Mouse (Mus musculus) limb, embryonic 14.5 days (tissue): ENCODE data around the gene Tmem183a. TPM values are rescaled to one million over a fixed set of nuclear protein-coding genes. Genes with fewer than 3 reads are reported as not detected.

Experiments used
- ATAC-seq: fragments of 200-750 bp; cut with Nextera tagmentation; 2 replicates; pipeline ENCODE4 v1.8.0; 2017; ENCODE audit warnings: low read depth, moderate number of reproducible peaks, moderate TSS enrichment; ENCODE audit not compliant: low FRiP score
- DNase-seq: peaks from one replicate; pipeline ENCODE4 v3.0.0-alpha.2; 2015; ENCODE audit warnings: low spot score
- H3K27ac ChIP-seq: fragments of 300-500 bp; sonication (generic); replicated peaks from 2 replicates; pipeline ENCODE4 v1.5.1; 2014; ENCODE audit warnings: low read depth, mild to moderate bottlenecking, low read length, moderate library complexity, mixed read lengths
- H3K27me3 ChIP-seq: fragments of 300-500 bp; sonication (generic); 2 replicates; pipeline ENCODE4 v1.6.1; 2014; ENCODE audit warnings: low read length, mixed read lengths; ENCODE audit not compliant: control insufficient read depth, insufficient read depth
- H3K36me3 ChIP-seq: fragments of 300-500 bp; sonication (generic); 2 replicates; pipeline ENCODE4 v1.6.1; 2014; ENCODE audit warnings: mild to moderate bottlenecking, low read length, moderate library complexity, mixed read lengths; ENCODE audit not compliant: control insufficient read depth, insufficient read depth
- H3K4me1 ChIP-seq: fragments of 300-500 bp; sonication (generic); 2 replicates; pipeline ENCODE4 v1.6.1; 2014; ENCODE audit warnings: antibody characterized with exemption, low read length, mixed read lengths; ENCODE audit not compliant: control insufficient read depth, insufficient read depth
- H3K4me2 ChIP-seq: fragments of 300-500 bp; sonication (generic); replicated peaks from 2 replicates; pipeline ENCODE4 v1.6.1; 2014; ENCODE audit warnings: low read depth, mild to moderate bottlenecking, low read length, moderate library complexity; ENCODE audit not compliant: severe bottlenecking
- H3K4me3 ChIP-seq: fragments of 300-500 bp; sonication (generic); replicated peaks from 2 replicates; pipeline ENCODE4 v1.5.1; 2014; ENCODE audit warnings: low read length
- H3K9ac ChIP-seq: fragments of 300-500 bp; sonication (generic); 2 replicates; pipeline ENCODE4 v1.6.1; 2014; ENCODE audit warnings: mild to moderate bottlenecking, low read depth, low read length, moderate library complexity; ENCODE audit not compliant: severe bottlenecking
- H3K9me3 ChIP-seq: fragments of 300-500 bp; sonication (generic); 2 replicates; pipeline ENCODE4 v1.6.1; 2016; ENCODE audit warnings: low read length; ENCODE audit not compliant: control insufficient read depth
- POLR2A ChIP-seq: fragments of 200-500 bp; IDR thresholded peaks from 2 replicates; pipeline ENCODE4 v1.8.0; 2012; ENCODE audit warnings: inconsistent platforms, mild to moderate bottlenecking, moderate library complexity, borderline replicate concordance; ENCODE audit not compliant: insufficient read depth, insufficient read length; ENCODE audit errors: extremely low read depth
- WGBS: fragments of 180-500 bp; shearing (Covaris S2); extraction: QIAGEN DNeasy Blood & Tissue Kit; methylation state at CpG from one replicate; pipeline ENCODE4 v1.1.7; 2014; 5-methylcytosine and 5-hydroxymethylcytosine counted together
- polyA plus RNA-seq, 2 experiments: library from polyadenylated mRNA; depleted of rRNA in 1 of 2; stranded (reverse) in 1 of 2; unstranded in 1 of 2; fragments of >200 nt; fragmentation: Nextera tagmentation in 1 of 2; extraction: Ambion mirVana in 1 of 2; gene quantifications; 2 replicates each; pipeline versions ENCODE4 v1.2.1 to v1.2.3; 2012 to 2014

The Tmem183a gene
- polyA plus RNA-seq, 2 experiments, result 77.8 to 83.0 TPM

GRCm38 (mm10) chr1:134307409-134307808 is 54.4 kb downstream of the Tmem183a start:
- Histone ChIP-seq H3K4me3 (no peak overlapping the region), H3K4me2 (no peak overlapping the region), H3K4me1 (peaks cover 7% of the 10 kb centered on the region), H3K36me3 (0 out of 2 replicates have a peak, but pooled peaks cover 4% of the 10 kb centered on the region), H3K9me3 (no peaks in the 10 kb centered on the region), H3K27me3 (no peaks in the 10 kb centered on the region), H3K27ac (no peak overlapping the region), H3K9ac (no peak overlapping the region)
- ATAC-seq (peak; percentile 76), DNase-seq (peak; percentile 40)
- WGBS, result 67% methylated on average over 10 of the region's 10 CpGs
- no peak for TF ChIP-seq POLR2A

GRCm38 (mm10) chr1:134304940-134305339 is 56.8 kb downstream of the Tmem183a start:
- H3K9me3 ChIP-seq, result no peaks in the 10 kb centered on the region
- no peak overlapping the region for H3K27ac ChIP-seq
- peaks cover 9% of the 10 kb centered on the region for H3K4me1 ChIP-seq
- H3K36me3 ChIP-seq, result no peaks in the 10 kb centered on the region
- H3K9ac ChIP-seq, result no peak overlapping the region
- DNase-seq, result no peak
- 90% methylated on average over 9 of the region's 9 CpGs for WGBS
- H3K27me3 ChIP-seq, result peaks cover 2% of the 10 kb centered on the region
- H3K4me3 ChIP-seq, result no peak overlapping the region
- no peak overlapping the region for H3K4me2 ChIP-seq
- TF ChIP-seq POLR2A, result no peak
- ATAC-seq, result no peak

- 40% methylated on average over 8 of the region's 8 CpGs for WGBS
- H3K9ac ChIP-seq, result no peak overlapping the region
Observed at GRCm38 (mm10) chr1:134302568-134303238, 59.1 kb downstream of the Tmem183a start.

GRCm38 (mm10) chr1:134298636-134299411 is 63.0 kb downstream of the Tmem183a start:
- Histone ChIP-seq H3K4me1 (peaks cover 15% of the 10 kb centered on the region), H3K4me2 (peak overlapping the region; percentile 93), H3K27ac (no peak overlapping the region), H3K4me3 (peak overlapping the region; percentile 48), H3K36me3 (0 out of 2 replicates have a peak, but pooled peaks cover 3% of the 10 kb centered on the region), H3K9me3 (no peaks in the 10 kb centered on the region), H3K9ac (peak overlapping the region; percentile 64), H3K27me3 (peaks cover 14% of the 10 kb centered on the region)
- TF ChIP-seq POLR2A, result no peak
- 5% methylated on average over 39 of the region's 59 CpGs for WGBS
- ATAC-seq, result 0 out of 2 replicates have a peak, but pooled peaks have one; percentile 23
- DNase-seq, result peak; percentile 54

More at GRCm38 (mm10) chr1:134302568-134303238, 59.1 kb downstream of the Tmem183a start:
- DNase-seq (peak; percentile 56), ATAC-seq (peak; percentile 69; the same call in 1 of the 2 replicates)
- H3K4me2 ChIP-seq, result no peak overlapping the region
- peaks cover 15% of the 10 kb centered on the region for H3K4me1 ChIP-seq
- no peak for TF ChIP-seq POLR2A
- no peak overlapping the region for H3K4me3 ChIP-seq
- peak overlapping the region; percentile 53 for H3K27ac ChIP-seq
- peaks cover 14% of the 10 kb centered on the region for H3K27me3 ChIP-seq
- H3K9me3 ChIP-seq, result no peaks in the 10 kb centered on the region
- 0 out of 2 replicates have a peak, but pooled peaks cover 3% of the 10 kb centered on the region for H3K36me3 ChIP-seq

GRCm38 (mm10) chr1:134297265-134297664 is 64.5 kb downstream of the Tmem183a start:
- no peak overlapping the region for H3K4me3 ChIP-seq
- H3K4me2 ChIP-seq, result no peak overlapping the region
- H3K9me3 ChIP-seq, result no peaks in the 10 kb centered on the region
- peaks cover 14% of the 10 kb centered on the region for H3K27me3 ChIP-seq
- 88% methylated on average over 8 of the region's 8 CpGs for WGBS
- H3K9ac ChIP-seq, result no peak overlapping the region
- TF ChIP-seq POLR2A, result no peak
- ATAC-seq, result no peak
- peaks cover 10% of the 10 kb centered on the region for H3K4me1 ChIP-seq
- DNase-seq, result no peak
- no peak overlapping the region for H3K27ac ChIP-seq
- H3K36me3 ChIP-seq, result 0 out of 2 replicates have a peak, but pooled peaks cover 3% of the 10 kb centered on the region

Other genes with a start within 250 kb of the Tmem183a start
- 12.3 and 12.9 TPM in 2 replicates for gene Chil1, start 179.8 kb downstream of the Tmem183a start, polyA plus RNA-seq (2012; rRNA removed)
- 13.6 and 16.3 TPM in 2 replicates for gene Chil1, start 179.8 kb downstream of the Tmem183a start, polyA plus RNA-seq (2014; fragmentation: Nextera tagmentation; extraction: Ambion mirVana)
- gene Mybph, start 168.5 kb downstream of the Tmem183a start, polyA plus RNA-seq (2012; rRNA removed), result 92.6 and 110 TPM in 2 replicates
- gene Mybph, start 168.5 kb downstream of the Tmem183a start, polyA plus RNA-seq (2014; fragmentation: Nextera tagmentation; extraction: Ambion mirVana), result 93.0 and 115 TPM in 2 replicates
- gene Adora1, start 126.5 kb downstream of the Tmem183a start, polyA plus RNA-seq (2012; rRNA removed), result 2.0 and 3.6 TPM in 2 replicates
- 1.4 and 2.0 TPM in 2 replicates for gene Adora1, start 126.5 kb downstream of the Tmem183a start, polyA plus RNA-seq (2014; fragmentation: Nextera tagmentation; extraction: Ambion mirVana)
- 162 and 165 TPM in 2 replicates for gene Myog, start 72.0 kb downstream of the Tmem183a start, polyA plus RNA-seq (2012; rRNA removed)
- gene Myog, start 72.0 kb downstream of the Tmem183a start, polyA plus RNA-seq (2014; fragmentation: Nextera tagmentation; extraction: Ambion mirVana), result 118 and 149 TPM in 2 replicates
- gene Ppfia4, start 29.1 kb downstream of the Tmem183a start, polyA plus RNA-seq (2012; rRNA removed), result 32.3 and 38.9 TPM in 2 replicates
- 10.1 and 10.9 TPM in 2 replicates for gene Ppfia4, start 29.1 kb downstream of the Tmem183a start, polyA plus RNA-seq (2014; fragmentation: Nextera tagmentation; extraction: Ambion mirVana)
- gene 4933406M09Rik, start 24.0 kb upstream of the Tmem183a start, polyA plus RNA-seq (2012; rRNA removed), result not detected in 2 replicates
- gene 4933406M09Rik, start 24.0 kb upstream of the Tmem183a start, polyA plus RNA-seq (2014; fragmentation: Nextera tagmentation; extraction: Ambion mirVana), result not detected in 2 replicates
- 43.0 and 46.0 TPM in 2 replicates for gene Cyb5r1, start 43.6 kb upstream of the Tmem183a start, polyA plus RNA-seq (2012; rRNA removed)
- gene Cyb5r1, start 43.6 kb upstream of the Tmem183a start, polyA plus RNA-seq (2014; fragmentation: Nextera tagmentation; extraction: Ambion mirVana), result 28.6 and 31.8 TPM in 2 replicates
- 74.9 and 82.9 TPM in 2 replicates for gene Adipor1, start 53.4 kb upstream of the Tmem183a start, polyA plus RNA-seq (2012; rRNA removed)
- 92.1 and 97.6 TPM in 2 replicates for gene Adipor1, start 53.4 kb upstream of the Tmem183a start, polyA plus RNA-seq (2014; fragmentation: Nextera tagmentation; extraction: Ambion mirVana)
- 19.3 and 21.4 TPM in 2 replicates for gene Klhl12, start 93.6 kb upstream of the Tmem183a start, polyA plus RNA-seq (2012; rRNA removed)
- gene Klhl12, start 93.6 kb upstream of the Tmem183a start, polyA plus RNA-seq (2014; fragmentation: Nextera tagmentation; extraction: Ambion mirVana), result 21.6 and 23.7 TPM in 2 replicates
- 25.2 and 26.5 TPM in 2 replicates for gene Rabif, start 132.7 kb upstream of the Tmem183a start, polyA plus RNA-seq (2012; rRNA removed)
- 39.8 and 44.3 TPM in 2 replicates for gene Rabif, start 132.7 kb upstream of the Tmem183a start, polyA plus RNA-seq (2014; fragmentation: Nextera tagmentation; extraction: Ambion mirVana)
- gene Mgat4e, start 187.7 kb upstream of the Tmem183a start, polyA plus RNA-seq (2012; rRNA removed), result 0.10 and 0.15 TPM in 2 replicates
- gene Mgat4e, start 187.7 kb upstream of the Tmem183a start, polyA plus RNA-seq (2014; fragmentation: Nextera tagmentation; extraction: Ambion mirVana), result not detected in 2 replicates
- 38.1 TPM in 2 replicates for gene Kdm5b, start 198.2 kb upstream of the Tmem183a start, polyA plus RNA-seq (2012; rRNA removed)
- gene Kdm5b, start 198.2 kb upstream of the Tmem183a start, polyA plus RNA-seq (2014; fragmentation: Nextera tagmentation; extraction: Ambion mirVana), result 83.5 and 100 TPM in 2 replicates